Mouse (Mus musculus): ENCODE measurements around the gene Olfr1046. TPM values are rescaled to one million over a fixed set of nuclear protein-coding genes. Genes with fewer than 3 reads are reported as not detected.
A peak's percentile ranks its signal among the peaks of the same experiment; 100 is the strongest.
"Not testable (repeated sequence)": the region's sequence is repeated elsewhere in the genome, so short reads cannot be mapped to it uniquely, and the experiment has no call there.

Gene Olfr1046
- total RNA-seq (2017): not detected in 2 replicates

DNA sequence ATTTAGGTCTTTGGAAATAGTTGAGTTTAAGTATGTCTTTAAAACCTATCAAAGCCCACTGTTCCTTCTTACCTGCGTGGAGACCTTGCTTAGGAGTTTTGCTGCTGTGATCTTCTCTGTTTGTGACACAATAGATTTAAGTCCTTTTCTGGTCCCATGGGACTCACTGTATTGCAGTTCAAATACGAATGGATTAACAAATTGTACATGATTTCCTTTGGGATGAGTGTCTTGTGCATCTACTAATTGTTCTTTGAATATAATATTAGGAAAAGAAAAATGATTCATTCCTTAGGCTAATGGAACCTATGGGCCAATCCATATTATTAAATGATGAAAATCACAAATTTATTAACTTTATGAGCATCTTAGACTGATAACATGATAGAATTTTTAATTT, at the start of gene Olfr1046:
Gene Olfr1046, minus strand, starts transcription at position 101 of the 400 bp plus-strand sequence.
- no peak for ATAC-seq (replicated peaks in 1 of 2; ENCODE audit: insufficient read depth in 1 of 2, low FRiP score in 2 of 2, low TSS enrichment in 1 of 2, low read depth in 1 of 2, poor library complexity in 2 of 2, severe bottlenecking in 2 of 2)

GRCm38 (mm10) chr2:86258228-86258627, 39.1 kb upstream of the Olfr1046 start, which contains the start of gene Olfr1049:
TSS of gene Olfr1049 (minus strand) at chr2:86258328.
- ATAC-seq (replicated peaks in 1 of 2; ENCODE audit: insufficient read depth in 1 of 2, low FRiP score in 2 of 2, low TSS enrichment in 1 of 2, low read depth in 1 of 2, poor library complexity in 2 of 2, severe bottlenecking in 2 of 2): not testable (repeated sequence)

- ATAC-seq (replicated peaks in 1 of 2; ENCODE audit: insufficient read depth in 1 of 2, low FRiP score in 2 of 2, low TSS enrichment in 1 of 2, low read depth in 1 of 2, poor library complexity in 2 of 2, severe bottlenecking in 2 of 2): no peak
Measured at GRCm38 (mm10) chr2:86240189-86240588, 21.1 kb upstream of the Olfr1046 start, which contains the start of gene Olfr1048. TSS of gene Olfr1048 (minus strand) at chr2:86240289.

GRCm38 (mm10) chr2:86231301-86231700, 12.2 kb upstream of the Olfr1046 start, which contains the start of gene Olfr1047:
TSS of gene Olfr1047 (minus strand) at chr2:86231401.
- ATAC-seq (replicated peaks in 1 of 2; ENCODE audit: insufficient read depth in 1 of 2, low FRiP score in 2 of 2, low TSS enrichment in 1 of 2, low read depth in 1 of 2, poor library complexity in 2 of 2, severe bottlenecking in 2 of 2): no peak

GRCm38 (mm10) chr2:86202909-86203308, 16.2 kb downstream of the Olfr1046 start, which contains the start of gene Olfr1045:
TSS of gene Olfr1045 (minus strand) at chr2:86203009.
- no peak for ATAC-seq (replicated peaks in 1 of 2; ENCODE audit: insufficient read depth in 1 of 2, low FRiP score in 2 of 2, low TSS enrichment in 1 of 2, low read depth in 1 of 2, poor library complexity in 2 of 2, severe bottlenecking in 2 of 2)

- ATAC-seq (replicated peaks in 1 of 2; ENCODE audit: insufficient read depth in 1 of 2, low FRiP score in 2 of 2, low TSS enrichment in 1 of 2, low read depth in 1 of 2, poor library complexity in 2 of 2, severe bottlenecking in 2 of 2): no peak; a peak in 1 of 4 replicates
Measured at GRCm38 (mm10) chr2:86195863-86196262, 23.3 kb downstream of the Olfr1046 start.

- ATAC-seq (replicated peaks in 1 of 2; ENCODE audit: insufficient read depth in 1 of 2, low FRiP score in 2 of 2, low TSS enrichment in 1 of 2, low read depth in 1 of 2, poor library complexity in 2 of 2, severe bottlenecking in 2 of 2): no peak
Measured at GRCm38 (mm10) chr2:86185583-86185982, 33.5 kb downstream of the Olfr1046 start, which contains the start of gene Olfr52. TSS of gene Olfr52 (minus strand) at chr2:86185683.

GRCm38 (mm10) chr2:86179950-86180349, 39.2 kb downstream of the Olfr1046 start:
- no peak for ATAC-seq (replicated peaks in 1 of 2; ENCODE audit: insufficient read depth in 1 of 2, low FRiP score in 2 of 2, low TSS enrichment in 1 of 2, low read depth in 1 of 2, poor library complexity in 2 of 2, severe bottlenecking in 2 of 2)

DNA sequence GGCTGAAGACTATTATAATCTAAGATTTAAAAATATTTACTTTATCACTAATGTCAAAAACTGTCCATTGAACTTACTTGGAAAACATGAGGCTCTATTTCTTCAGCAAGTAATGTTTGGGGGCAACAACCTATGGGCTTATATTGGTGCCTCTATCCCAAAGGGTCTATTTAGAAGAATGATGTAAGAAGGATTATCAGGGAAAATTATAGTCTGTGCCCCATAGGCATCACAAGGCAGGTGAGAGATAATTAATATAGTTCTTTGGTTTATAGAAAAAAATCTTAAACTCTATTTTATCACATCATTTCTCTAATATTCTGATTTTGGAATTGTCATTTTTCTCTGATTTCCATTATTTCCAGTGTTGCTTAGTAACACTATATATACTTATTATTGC, 41.4 kb downstream of the Olfr1046 start, which contains the start of gene Olfr1044:
Gene Olfr1044, minus strand, starts transcription at position 101 of the 400 bp plus-strand sequence.
- ATAC-seq (replicated peaks in 1 of 2; ENCODE audit: insufficient read depth in 1 of 2, low FRiP score in 2 of 2, low TSS enrichment in 1 of 2, low read depth in 1 of 2, poor library complexity in 2 of 2, severe bottlenecking in 2 of 2): no peak

DNA sequence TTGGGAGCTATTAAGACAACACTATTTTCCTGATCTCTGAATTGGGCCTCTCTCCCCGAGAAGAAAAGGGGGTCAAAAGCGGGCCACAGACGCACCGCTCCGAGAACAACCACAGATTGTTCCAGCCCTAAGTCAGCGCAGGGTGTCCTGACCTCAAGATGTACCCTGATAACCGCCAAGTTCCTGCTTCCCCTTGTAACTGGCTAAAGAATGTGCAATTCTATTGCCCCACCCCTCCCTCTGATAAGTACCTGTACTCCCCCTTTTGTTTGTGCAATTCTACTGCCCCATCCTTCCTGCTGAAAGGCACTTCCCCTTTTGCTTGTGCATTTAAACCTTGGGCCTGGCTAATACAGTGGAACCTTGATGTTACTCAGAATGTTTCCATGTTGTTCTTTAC, 43.7 kb downstream of the Olfr1046 start:
- ATAC-seq (replicated peaks in 1 of 2; ENCODE audit: insufficient read depth in 1 of 2, low FRiP score in 2 of 2, low TSS enrichment in 1 of 2, low read depth in 1 of 2, poor library complexity in 2 of 2, severe bottlenecking in 2 of 2): peak; percentile 49 to 71; a peak in 1 of 4 replicates

- ATAC-seq (replicated peaks in 1 of 2; ENCODE audit: insufficient read depth in 1 of 2, low FRiP score in 2 of 2, low TSS enrichment in 1 of 2, low read depth in 1 of 2, poor library complexity in 2 of 2, severe bottlenecking in 2 of 2): no peak
Measured at GRCm38 (mm10) chr2:86167422-86167821, 51.7 kb downstream of the Olfr1046 start, which contains the start of gene Olfr1043. TSS of gene Olfr1043 (minus strand) at chr2:86167522.

Other genes starting within 250 kb of the Olfr1046 start
- gene Olfr1029, start 245.4 kb downstream of the Olfr1046 start, total RNA-seq (2017): not detected in 2 replicates
- gene Olfr1030, start 240.0 kb downstream of the Olfr1046 start, total RNA-seq (2017): not detected in 2 replicates
- not detected in 2 replicates for gene Olfr1031, start 229.0 kb downstream of the Olfr1046 start, total RNA-seq (2017)
- not detected in 2 replicates for gene Olfr1032, start 213.8 kb downstream of the Olfr1046 start, total RNA-seq (2017)
- gene Olfr1033, start 198.7 kb downstream of the Olfr1046 start, total RNA-seq (2017): not detected in 2 replicates
- gene Olfr1034, start 173.5 kb downstream of the Olfr1046 start, total RNA-seq (2017): 0.06 TPM in 1 of 2 replicates, not detected in the other
- not detected in 2 replicates for gene Olfr1036, start 145.3 kb downstream of the Olfr1046 start, total RNA-seq (2017)
- not detected in 2 replicates for gene Olfr1037, start 131.9 kb downstream of the Olfr1046 start, total RNA-seq (2017)
- not detected in 2 replicates for gene Olfr1039, start 83.4 kb downstream of the Olfr1046 start, total RNA-seq (2017)
- gene Olfr1040, start 72.6 kb downstream of the Olfr1046 start, total RNA-seq (2017): not detected in 2 replicates
- gene Olfr1042, start 57.5 kb downstream of the Olfr1046 start, total RNA-seq (2017): not detected in 2 replicates
- not detected in 2 replicates for gene Olfr1043, start 51.8 kb downstream of the Olfr1046 start, total RNA-seq (2017)
- gene Olfr1044, start 41.5 kb downstream of the Olfr1046 start, total RNA-seq (2017): not detected in 2 replicates
- not detected in 2 replicates for gene Olfr52, start 33.6 kb downstream of the Olfr1046 start, total RNA-seq (2017)
- gene Olfr1045, start 16.3 kb downstream of the Olfr1046 start, total RNA-seq (2017): not detected in 2 replicates
- not detected in 2 replicates for gene Olfr1047, start 12.1 kb upstream of the Olfr1046 start, total RNA-seq (2017)
- not detected in 2 replicates for gene Olfr1048, start 21.0 kb upstream of the Olfr1046 start, total RNA-seq (2017)
- gene Olfr1049, start 39.0 kb upstream of the Olfr1046 start, total RNA-seq (2017): not detected in 2 replicates
- gene Olfr1051, start 59.8 kb upstream of the Olfr1046 start, total RNA-seq (2017): not detected in 2 replicates
- not detected in 2 replicates for gene Olfr1052, start 73.1 kb upstream of the Olfr1046 start, total RNA-seq (2017)
- gene Olfr1053, start 96.0 kb upstream of the Olfr1046 start, total RNA-seq (2017): not detected in 2 replicates
- not detected in 2 replicates for gene Olfr1054, start 116.1 kb upstream of the Olfr1046 start, total RNA-seq (2017)
- not detected in 2 replicates for gene Olfr1055, start 131.0 kb upstream of the Olfr1046 start, total RNA-seq (2017)
- gene Olfr1056, start 143.2 kb upstream of the Olfr1046 start, total RNA-seq (2017): not detected in 2 replicates
- not detected in 2 replicates for gene Olfr1057, start 159.1 kb upstream of the Olfr1046 start, total RNA-seq (2017)
- gene Olfr1058, start 169.2 kb upstream of the Olfr1046 start, total RNA-seq (2017): not detected in 2 replicates
- gene Olfr1061, start 194.7 kb upstream of the Olfr1046 start, total RNA-seq (2017): not detected in 2 replicates
- not detected in 2 replicates for gene Olfr1062, start 207.4 kb upstream of the Olfr1046 start, total RNA-seq (2017)
- not detected in 2 replicates for gene Olfr1065, start 231.3 kb upstream of the Olfr1046 start, total RNA-seq (2017)
- gene Olfr1066, start 237.0 kb upstream of the Olfr1046 start, total RNA-seq (2017): not detected in 2 replicates